ENCODE assay signal across 8 mouse cellular contexts in the genomic region with DNA sequence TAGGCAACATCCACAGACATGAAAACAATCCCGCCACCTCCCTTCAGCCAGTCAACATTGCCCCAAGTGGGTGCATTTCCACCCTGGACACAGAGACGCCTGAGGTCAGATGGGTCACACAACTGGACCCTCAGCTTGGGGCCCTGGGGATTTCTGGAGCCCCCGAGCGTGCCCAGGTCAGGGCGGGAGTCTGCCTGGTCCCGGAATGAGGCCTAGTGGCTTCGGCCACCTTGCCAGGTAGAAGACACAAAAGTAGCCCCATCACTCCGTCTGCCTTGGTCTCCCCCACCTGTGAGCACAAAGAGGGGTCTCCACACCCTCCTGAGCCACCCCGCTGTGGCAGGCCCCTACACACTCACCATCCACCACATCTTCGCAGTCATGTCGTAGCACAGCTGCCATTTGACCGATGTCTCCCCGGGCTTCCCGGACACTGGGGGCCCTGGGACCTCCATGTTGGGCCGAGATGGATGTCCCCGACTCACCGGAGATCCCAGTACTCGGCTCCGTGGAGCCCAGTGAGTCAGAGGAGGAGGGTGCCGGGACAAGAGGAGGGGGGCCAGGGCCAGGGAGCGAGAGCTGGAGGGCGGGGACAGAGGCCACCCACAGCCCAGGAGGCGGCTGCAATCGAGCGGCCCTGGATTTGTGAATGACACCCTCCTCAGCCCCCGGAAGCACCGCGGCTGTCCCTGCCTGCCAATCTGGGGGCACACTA. TPM values are rescaled to one million over a fixed set of nuclear protein-coding genes. Genes with fewer than 3 reads are reported as not detected.
A peak's percentile ranks its signal among the peaks of the same experiment; 100 is the strongest.
DNase-seq lines count a peak whose midpoint lies in the region; ATAC-seq and TF ChIP-seq lines count a peak whose summit lies in the region.

A gene (minus strand): TSS at position 455 of the 715 bp plus-strand sequence.

- H3K4me1 ChIP-seq in kidney, embryonic 16.5 days (ENCODE audit: insufficient read depth, low read length), result 0 out of 2 replicates have a peak, but pooled peaks cover 3% of the 10 kb centered on the region
- no peaks in the 10 kb centered on the region for H3K4me1 ChIP-seq in ES-Bruce4 (ENCODE audit: control insufficient read depth, insufficient read depth, low read length)
- peaks cover 10% of the 10 kb centered on the region for H3K4me1 ChIP-seq in embryonic facial prominence, embryonic 15.5 days
- no peaks in the 10 kb centered on the region; the same call in 1 of the 2 replicates for H3K4me1 ChIP-seq in stomach, embryonic 15.5 days

- H3K36me3 ChIP-seq in kidney, embryonic 16.5 days (ENCODE audit: insufficient read depth, low read length), result no peaks in the 10 kb centered on the region
- no peaks in the 10 kb centered on the region for H3K36me3 ChIP-seq in ES-Bruce4 (ENCODE audit: control insufficient read depth, insufficient read depth, low read length, poor library complexity, severe bottlenecking)
- no peaks in the 10 kb centered on the region for H3K36me3 ChIP-seq in embryonic facial prominence, embryonic 15.5 days
- no peaks in the 10 kb centered on the region for H3K36me3 ChIP-seq in stomach, embryonic 15.5 days

- WGBS in kidney, embryonic 16.5 days, result 51% methylated on average over 28 of the region's 28 CpGs
- WGBS in embryonic facial prominence, embryonic 15.5 days, result 56% methylated on average over 28 of the region's 28 CpGs
- 53% methylated on average over 28 of the region's 28 CpGs for WGBS in stomach, embryonic 15.5 days

- no peaks in the 10 kb centered on the region for H3K9me3 ChIP-seq in kidney, embryonic 16.5 days (ENCODE audit: low read length)
- H3K9me3 ChIP-seq in ES-Bruce4 (replicated peaks; ENCODE audit: control insufficient read depth, insufficient read depth, low read length, poor library complexity, severe bottlenecking), result no peaks in the 10 kb centered on the region
- no peaks in the 10 kb centered on the region for H3K9me3 ChIP-seq in embryonic facial prominence, embryonic 15.5 days (replicated peaks)
- H3K9me3 ChIP-seq in stomach, embryonic 15.5 days, result no peaks in the 10 kb centered on the region

- no peak within 1 kb of the TSS for H3K4me2 ChIP-seq in kidney, embryonic 16.5 days (replicated peaks; ENCODE audit: low read depth, low read length)
- no peak within 1 kb of the TSS for H3K4me2 ChIP-seq in embryonic facial prominence, embryonic 15.5 days (replicated peaks)
- no peak within 1 kb of the TSS for H3K4me2 ChIP-seq in stomach, embryonic 15.5 days

- intact Hi-C loops in heart, postnatal 10 days (cut with DNase I), result no loop called here
- intact Hi-C loops in left cerebral cortex, postnatal 36 days (cut with DNase I), result loop anchor here (10.0 kb wide), 1 partner anchor 261 kb away; no protein-coding TSS in a partner anchor

- TF ChIP-seq EP300 in ES-Bruce4 (IDR thresholded peaks at IDR 0.05; ENCODE audit: insufficient read depth, low read depth, low read length), result no peak

- DNase-seq in kidney, adult 18-20 months, result no peak
- no peak for DNase-seq in heart, postnatal 10 days
- peak in 1 of 2 experiments; percentile 3 for DNase-seq in left cerebral cortex, postnatal 36 days (ENCODE audit: low spot score in 2 of 2)

- no peak within 1 kb of the TSS for H3K4me3 ChIP-seq in kidney, embryonic 16.5 days (ENCODE audit: low read length)
- H3K4me3 ChIP-seq in ES-Bruce4 (ENCODE audit: low read depth, low read length), result peak within 1 kb of the TSS; percentile 23; the same call in 1 of the 2 replicates
- no peak within 1 kb of the TSS for H3K4me3 ChIP-seq in embryonic facial prominence, embryonic 15.5 days (replicated peaks)
- no peak within 1 kb of the TSS for H3K4me3 ChIP-seq in stomach, embryonic 15.5 days (replicated peaks)

- H3K27me3 ChIP-seq in kidney, embryonic 16.5 days (ENCODE audit: insufficient read depth, low read length), result peaks cover 95% of the 10 kb centered on the region
- no peaks in the 10 kb centered on the region for H3K27me3 ChIP-seq in ES-Bruce4 (ENCODE audit: control insufficient read depth, insufficient read depth, low read length, poor library complexity, severe bottlenecking)
- H3K27me3 ChIP-seq in embryonic facial prominence, embryonic 15.5 days, result peaks cover 96% of the 10 kb centered on the region
- peaks cover 89% of the 10 kb centered on the region for H3K27me3 ChIP-seq in stomach, embryonic 15.5 days (replicated peaks)

- TF ChIP-seq POLR2A in ES-Bruce4 (IDR thresholded peaks at IDR 0.05; ENCODE audit: insufficient read depth, low read length), result no peak

- H3K9ac ChIP-seq in kidney, embryonic 16.5 days (replicated peaks; ENCODE audit: low read length), result no peak within 1 kb of the TSS
- peak within 1 kb of the TSS; percentile 45; the same call in 1 of the 2 replicates for H3K9ac ChIP-seq in ES-Bruce4 (ENCODE audit: low read depth, poor library complexity, severe bottlenecking)
- no peak within 1 kb of the TSS for H3K9ac ChIP-seq in embryonic facial prominence, embryonic 15.5 days
- H3K9ac ChIP-seq in stomach, embryonic 15.5 days, result no peak within 1 kb of the TSS

- no peak within 1 kb of the TSS for H3K27ac ChIP-seq in kidney, embryonic 16.5 days (ENCODE audit: low read length)
- H3K27ac ChIP-seq in ES-Bruce4 (ENCODE audit: insufficient read depth, low read length), result no peak within 1 kb of the TSS
- no peak within 1 kb of the TSS for H3K27ac ChIP-seq in embryonic facial prominence, embryonic 15.5 days (replicated peaks)
- no peak within 1 kb of the TSS for H3K27ac ChIP-seq in stomach, embryonic 15.5 days

- ATAC-seq in kidney, embryonic 16.5 days (ENCODE audit: low FRiP score, low TSS enrichment), result 0 out of 2 replicates have a peak, but pooled peaks have one; percentile 7
- no peak for ATAC-seq in embryonic facial prominence, embryonic 15.5 days (ENCODE audit: insufficient number of reproducible peaks, low FRiP score, low TSS enrichment, low read depth)
- ATAC-seq in stomach, embryonic 15.5 days (ENCODE audit: insufficient read depth, low FRiP score, low read depth), result no peak
- ATAC-seq in megakaryocyte progenitor cell, adult 5-6 weeks (replicated peaks; ENCODE audit: poor library complexity), result no peak

- no peak for TF ChIP-seq CTCF in ES-Bruce4 (IDR thresholded peaks at IDR 0.05; ENCODE audit: low read depth, low read length)

RNA-seq across cellular contexts. Expression of the gene that starts here (rescaled TPM):
- polyA plus RNA-seq in kidney, embryonic 16.5 days (2015; fragmentation: Nextera tagmentation; extraction: Ambion mirVana), result 87.8 and 92.0 TPM in 2 replicates
- polyA plus RNA-seq in ES-Bruce4 (2011; ENCODE audit: insufficient read depth, insufficient read length, low read depth, missing spikeins), result 6.1 and 7.2 TPM in 2 replicates
- 138 and 139 TPM in 2 replicates for polyA plus RNA-seq in embryonic facial prominence, embryonic 15.5 days (2015; fragmentation: Nextera tagmentation; extraction: Ambion mirVana)
- total RNA-seq in heart, postnatal 10 days (2021), result 100 to 1,000 TPM; 139 to 163 TPM
- total RNA-seq in left cerebral cortex, postnatal 36 days (2021), result 10 to 100 TPM; 87.9 to 96.9 TPM
- 65.5 and 78.2 TPM in 2 replicates for polyA plus RNA-seq in stomach, embryonic 15.5 days (2015; fragmentation: Nextera tagmentation; extraction: Ambion mirVana)
- total RNA-seq in megakaryocyte progenitor cell, adult 5-6 weeks (2015), result 35.5 and 36.8 TPM in 2 replicates
- total RNA-seq in megakaryocyte progenitor cell, adult 5-6 weeks (2017), result 4.0 and 5.0 TPM in 2 replicates
